Mouse (Mus musculus) neural tube, embryonic 11.5 days (tissue): ENCODE measurements around the gene Parp8. TPM values are rescaled to one million over a fixed set of nuclear protein-coding genes. Genes with fewer than 3 reads are reported as not detected.

ENCODE experiments used
- ATAC-seq: fragments of 200-750 bp; cut with Nextera tagmentation; 2 replicates; pipeline ENCODE4 v1.8.0; 2017; ENCODE audit warnings: moderate number of reproducible peaks, mild to moderate bottlenecking, moderate TSS enrichment, moderate library complexity; ENCODE audit not compliant: insufficient read depth, low FRiP score, low TSS enrichment
- DNase-seq: peaks from one replicate; pipeline ENCODE4 v3.0.0-alpha.2; 2015; ENCODE audit warnings: low spot score
- H3K27ac ChIP-seq: fragments of 300-500 bp; sonication (generic); 2 replicates; pipeline ENCODE4 v1.5.1; 2014; ENCODE audit warnings: low read depth, mild to moderate bottlenecking, low read length
- H3K27me3 ChIP-seq: fragments of 300-500 bp; sonication (generic); 2 replicates; pipeline ENCODE4 v1.6.1; 2014; ENCODE audit warnings: mild to moderate bottlenecking, low read length, mixed read lengths; ENCODE audit not compliant: control insufficient read depth, insufficient read depth
- H3K36me3 ChIP-seq: fragments of 300-500 bp; sonication (generic); 2 replicates; pipeline ENCODE4 v1.6.1; 2014; ENCODE audit warnings: mild to moderate bottlenecking, low read length, moderate library complexity, mixed read lengths; ENCODE audit not compliant: control insufficient read depth, insufficient read depth
- H3K4me1 ChIP-seq: fragments of 300-500 bp; sonication (generic); 2 replicates; pipeline ENCODE4 v1.6.1; 2014; ENCODE audit warnings: low read length, mixed read lengths; ENCODE audit not compliant: control insufficient read depth, insufficient read depth
- H3K4me2 ChIP-seq: fragments of 300-500 bp; sonication (generic); 2 replicates; pipeline ENCODE4 v1.6.1; 2014; ENCODE audit warnings: low read depth, mild to moderate bottlenecking, moderate library complexity
- H3K4me3 ChIP-seq: fragments of 300-500 bp; sonication (generic); 2 replicates; pipeline ENCODE4 v1.5.1; 2014; ENCODE audit warnings: low read depth, low read length
- H3K9ac ChIP-seq: fragments of 300-500 bp; sonication (generic); 2 replicates; pipeline ENCODE4 v1.6.1; 2014; ENCODE audit warnings: mild to moderate bottlenecking, low read length
- H3K9me3 ChIP-seq: fragments of 300-500 bp; sonication (generic); 2 replicates; pipeline ENCODE4 v1.6.1; 2016; ENCODE audit warnings: low read length; ENCODE audit not compliant: control insufficient read depth
- WGBS: fragments of 180-500 bp; shearing (Covaris S2); extraction: QIAGEN DNeasy Blood & Tissue Kit; methylation state at CpG from one replicate; pipeline ENCODE4 v1.1.7; 2014; 5-methylcytosine and 5-hydroxymethylcytosine counted together
- polyA plus RNA-seq: library from polyadenylated mRNA; unstranded; fragments of >200 nt; fragmentation: Nextera tagmentation; extraction: Ambion mirVana; gene quantifications from 2 replicates; pipeline ENCODE4 v1.2.1, GENCODE M21; 2014

Gene Parp8
- polyA plus RNA-seq, 1 experiment from 2014 or later, result 13.7 TPM

GRCm38 (mm10) chr13:117024916-117025225 is 466 bp downstream of the Parp8 start:
- H3K9me3 ChIP-seq, result no peaks in the 10 kb centered on the region
- 0% methylated on average over 18 of the region's 18 CpGs for WGBS
- H3K9ac ChIP-seq, result peak overlapping the region; percentile 84
- H3K4me3 ChIP-seq, result peak overlapping the region; percentile 76
- peak overlapping the region; percentile 79 for H3K27ac ChIP-seq
- no peaks in the 10 kb centered on the region for H3K4me1 ChIP-seq
- ATAC-seq (peak; percentile 53), DNase-seq (no peak)
- no peaks in the 10 kb centered on the region for H3K36me3 ChIP-seq
- peak overlapping the region; percentile 72 for H3K4me2 ChIP-seq
- H3K27me3 ChIP-seq, result no peaks in the 10 kb centered on the region

GRCm38 (mm10) chr13:117024127-117024915 is 1.0 kb downstream of the Parp8 start:
- Histone ChIP-seq H3K27me3 (no peaks in the 10 kb centered on the region), H3K36me3 (no peaks in the 10 kb centered on the region), H3K9ac (peak overlapping the region; percentile 84), H3K4me2 (peak overlapping the region; percentile 72), H3K27ac (peak overlapping the region; percentile 79), H3K4me1 (no peaks in the 10 kb centered on the region), H3K9me3 (no peaks in the 10 kb centered on the region), H3K4me3 (peak overlapping the region; percentile 76)
- DNase-seq (peak; percentile 83), ATAC-seq (peak; percentile 87)
- under 1% methylated on average over 44 of the region's 64 CpGs for WGBS

- Histone ChIP-seq H3K27me3 (no peaks in the 10 kb centered on the region), H3K4me1 (no peaks in the 10 kb centered on the region), H3K9me3 (no peaks in the 10 kb centered on the region), H3K27ac (no peak overlapping the region), H3K4me3 (peak overlapping the region; percentile 76), H3K4me2 (peak overlapping the region; percentile 72), H3K9ac (peak overlapping the region; percentile 84), H3K36me3 (no peaks in the 10 kb centered on the region)
- no peak for ATAC-seq
- 12% methylated on average over 12 of the region's 12 CpGs for WGBS
- peak; percentile 17 for DNase-seq
Measured at GRCm38 (mm10) chr13:117023346-117024050, 1.8 kb downstream of the Parp8 start.

- H3K27me3 ChIP-seq, result no peaks in the 10 kb centered on the region
- H3K4me3 ChIP-seq, result no peak overlapping the region
- H3K4me2 ChIP-seq, result no peak overlapping the region
- ATAC-seq (no peak), DNase-seq (no peak)
- H3K4me1 ChIP-seq, result no peaks in the 10 kb centered on the region
- 79% methylated on average over 6 of the region's 6 CpGs for WGBS
- no peak overlapping the region for H3K27ac ChIP-seq
- H3K9me3 ChIP-seq, result no peaks in the 10 kb centered on the region
- no peak overlapping the region for H3K9ac ChIP-seq
- no peaks in the 10 kb centered on the region for H3K36me3 ChIP-seq
Measured at GRCm38 (mm10) chr13:117020631-117021030, 4.7 kb downstream of the Parp8 start.

GRCm38 (mm10) chr13:117018676-117019075 is 6.7 kb downstream of the Parp8 start:
- WGBS, result 94% methylated on average over 6 of the region's 6 CpGs
- H3K27ac ChIP-seq, result no peak overlapping the region
- ATAC-seq (no peak), DNase-seq (no peak)
- no peak overlapping the region for H3K4me3 ChIP-seq
- no peak overlapping the region for H3K9ac ChIP-seq
- H3K9me3 ChIP-seq, result no peaks in the 10 kb centered on the region
- H3K4me2 ChIP-seq, result no peak overlapping the region
- no peaks in the 10 kb centered on the region for H3K36me3 ChIP-seq
- H3K27me3 ChIP-seq, result no peaks in the 10 kb centered on the region
- H3K4me1 ChIP-seq, result no peaks in the 10 kb centered on the region

- 93% methylated on average over 2 of the region's 2 CpGs for WGBS
- Histone ChIP-seq H3K4me3 (no peak overlapping the region), H3K9ac (no peak overlapping the region), H3K9me3 (no peaks in the 10 kb centered on the region), H3K27ac (no peak overlapping the region), H3K27me3 (no peaks in the 10 kb centered on the region), H3K4me2 (no peak overlapping the region), H3K4me1 (no peaks in the 10 kb centered on the region), H3K36me3 (no peaks in the 10 kb centered on the region)
- ATAC-seq, result no peak
- DNase-seq, result no peak
Measured at GRCm38 (mm10) chr13:117013516-117013915, 11.8 kb downstream of the Parp8 start.

- Histone ChIP-seq H3K4me1 (no peaks in the 10 kb centered on the region), H3K9me3 (no peaks in the 10 kb centered on the region), H3K36me3 (no peaks in the 10 kb centered on the region), H3K4me3 (no peak overlapping the region), H3K27ac (no peak overlapping the region), H3K27me3 (no peaks in the 10 kb centered on the region), H3K9ac (no peak overlapping the region), H3K4me2 (no peak overlapping the region)
- 95% methylated on average over 9 of the region's 9 CpGs for WGBS
- no peak for ATAC-seq
- DNase-seq, result no peak
Measured at GRCm38 (mm10) chr13:117012031-117012430, 13.3 kb downstream of the Parp8 start.

- H3K4me3 ChIP-seq, result no peak overlapping the region
Measured at GRCm38 (mm10) chr13:117010143-117010542, 15.2 kb downstream of the Parp8 start.

More at GRCm38 (mm10) chr13:117010143-117010542, 15.2 kb downstream of the Parp8 start:
- DNase-seq (no peak), ATAC-seq (no peak)
- Histone ChIP-seq H3K27ac (no peak overlapping the region), H3K9me3 (no peaks in the 10 kb centered on the region), H3K4me1 (no peaks in the 10 kb centered on the region), H3K36me3 (no peaks in the 10 kb centered on the region), H3K27me3 (no peaks in the 10 kb centered on the region), H3K9ac (no peak overlapping the region), H3K4me2 (no peak overlapping the region)
- WGBS, result 87% methylated on average over 8 of the region's 8 CpGs
